Mouse (Mus musculus): ENCODE measurements around the gene Prrx1.

Gene Prrx1

GRCm38 (mm10) chr1:163273132-163273531 is 40.4 kb downstream of the Prrx1 start:
- no peak for DNase-seq (ENCODE audit: low spot score in 2 of 2)

DNA sequence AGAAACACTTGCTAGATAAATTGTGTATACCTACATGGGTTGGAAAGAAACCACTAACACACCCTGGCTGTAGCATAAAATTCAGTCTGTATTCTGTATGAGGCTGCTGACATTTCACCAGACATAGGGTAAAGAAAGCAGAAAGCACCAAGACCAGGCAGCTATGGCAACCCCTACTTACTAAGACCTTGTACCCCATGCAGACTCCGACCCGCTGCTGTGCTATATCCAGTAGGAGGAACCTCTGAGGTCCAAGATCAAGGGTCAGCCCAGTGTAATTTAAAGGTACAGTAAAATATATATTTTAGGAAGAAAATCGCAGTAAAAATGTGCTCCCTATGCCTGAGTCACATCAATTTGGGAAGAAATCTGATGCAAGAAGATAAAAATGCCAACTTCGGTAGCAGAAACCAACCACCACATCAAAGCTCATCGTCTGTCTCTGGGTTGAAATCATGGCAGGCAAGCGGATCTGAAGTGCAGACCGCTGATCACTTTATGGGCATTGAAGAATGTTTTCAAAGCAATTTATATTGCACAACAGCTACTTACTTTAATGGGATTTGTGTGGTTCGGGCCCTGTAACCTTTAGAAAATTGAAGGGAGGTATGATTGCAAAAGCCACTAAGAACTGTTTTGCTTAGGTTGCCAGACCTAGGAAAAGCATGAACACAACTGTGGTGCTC is 46.5 kb downstream of the Prrx1 start:
- DNase-seq (ENCODE audit: low spot score in 2 of 2), result no peak

- DNase-seq (ENCODE audit: low spot score in 2 of 2), result no peak
Measured at GRCm38 (mm10) chr1:163257298-163257697, 56.2 kb downstream of the Prrx1 start.

GRCm38 (mm10) chr1:163255884-163256283 is 57.6 kb downstream of the Prrx1 start:
- DNase-seq (ENCODE audit: low spot score in 2 of 2), result no peak

GRCm38 (mm10) chr1:163252796-163253195 is 60.7 kb downstream of the Prrx1 start:
- no peak for DNase-seq (ENCODE audit: low spot score in 2 of 2)

GRCm38 (mm10) chr1:163252331-163252730 is 61.2 kb downstream of the Prrx1 start:
- DNase-seq (ENCODE audit: low spot score in 2 of 2), result no peak

- no peak for DNase-seq (ENCODE audit: low spot score in 2 of 2)
Measured at GRCm38 (mm10) chr1:163251766-163252165, 61.7 kb downstream of the Prrx1 start.

GRCm38 (mm10) chr1:163238950-163239349 is 74.6 kb downstream of the Prrx1 start:
- DNase-seq (ENCODE audit: low spot score in 2 of 2), result no peak

DNA sequence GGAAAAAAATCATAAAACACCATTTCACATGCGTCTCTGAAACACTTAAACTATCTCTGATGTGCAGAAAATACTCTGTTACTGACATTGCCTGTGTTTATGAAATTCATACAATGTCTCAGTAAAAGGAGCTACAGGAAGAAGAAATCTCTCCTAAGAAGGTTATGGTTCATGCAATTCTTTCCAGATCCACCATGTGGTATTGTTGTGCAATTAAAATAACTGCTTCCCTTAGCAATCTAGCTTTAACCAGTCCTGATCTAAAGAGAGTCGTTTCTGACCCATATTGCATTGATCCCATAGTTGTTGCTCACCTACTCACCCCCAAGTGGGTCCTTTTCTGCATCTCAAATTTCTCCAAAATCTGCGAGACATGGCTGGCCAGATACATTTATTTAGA is 82.3 kb downstream of the Prrx1 start:
- DNase-seq (ENCODE audit: low spot score in 2 of 2), result no peak

DNA sequence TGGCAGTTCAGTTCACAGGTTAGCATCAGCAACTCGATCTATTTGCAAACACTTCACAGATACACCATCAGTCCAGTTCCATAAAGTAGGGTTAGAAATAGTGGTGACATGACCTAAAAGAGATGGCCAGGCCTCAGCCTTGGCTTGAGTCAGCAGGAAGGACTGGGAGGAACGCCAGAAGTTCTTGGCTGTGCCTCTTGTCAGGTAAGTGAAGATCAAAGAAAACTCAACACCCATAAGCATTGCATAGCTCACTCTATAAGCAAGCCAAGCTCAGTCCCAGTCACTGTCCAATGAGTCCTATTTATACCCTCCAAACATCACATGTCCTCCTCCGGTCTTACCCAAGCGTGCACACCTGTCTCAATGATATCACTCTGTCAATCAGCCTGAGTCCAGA is 87.2 kb downstream of the Prrx1 start:
- no peak for DNase-seq (ENCODE audit: low spot score in 2 of 2)

- no peak for DNase-seq (ENCODE audit: low spot score in 2 of 2)
Measured at GRCm38 (mm10) chr1:163221767-163222166, 91.7 kb downstream of the Prrx1 start.

GRCm38 (mm10) chr1:163208919-163209867 is 104.3 kb downstream of the Prrx1 start:
- DNase-seq (ENCODE audit: low spot score in 2 of 2), result no peak

DNA sequence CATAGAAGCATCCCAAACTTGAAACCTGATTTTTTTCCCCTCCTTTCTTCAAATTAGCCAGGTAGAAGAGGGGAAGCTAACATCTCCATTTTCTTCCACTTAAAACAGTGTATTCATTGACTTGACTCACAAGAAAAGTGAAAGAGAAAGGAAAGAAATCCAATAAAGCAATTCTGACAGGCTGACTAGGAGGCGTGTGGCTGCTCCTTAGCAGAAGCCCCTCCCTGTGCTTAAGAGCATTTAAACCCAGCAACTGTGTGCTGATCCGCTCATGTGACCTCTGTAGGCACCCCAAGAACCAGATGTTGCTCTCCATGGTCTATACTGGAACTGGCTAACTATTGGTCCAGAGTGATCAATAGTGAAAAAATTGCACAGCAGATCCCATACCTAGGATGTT is 114.7 kb downstream of the Prrx1 start:
- DNase-seq (ENCODE audit: low spot score in 2 of 2), result no peak

DNA sequence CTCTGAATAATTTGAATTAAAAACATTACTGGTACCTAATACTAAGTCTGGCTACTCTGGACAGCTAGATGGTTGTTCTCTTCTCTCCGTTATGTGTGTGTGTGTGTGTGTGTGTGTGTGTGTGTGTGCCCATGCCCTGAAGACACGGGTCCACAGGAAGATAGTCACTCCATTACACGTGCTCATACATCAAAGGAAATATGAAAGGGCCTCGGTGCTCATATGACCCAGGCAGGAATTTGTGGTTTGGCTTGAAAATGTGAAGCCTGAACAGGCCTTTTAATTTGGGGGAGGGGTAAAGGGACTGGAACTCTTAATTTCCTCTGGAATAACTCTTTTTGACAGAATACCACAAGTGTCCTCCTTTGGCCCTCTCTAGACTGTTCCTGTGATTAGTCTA is 115.5 kb downstream of the Prrx1 start:
- DNase-seq (ENCODE audit: low spot score in 2 of 2), result no peak

Data from spleen, postnatal 4 days (tissue).